Mouse (Mus musculus): ENCODE measurements at regions not wholly inside any gene's neighbourhood (a gene's known extent, or its start where the extent isn't known, plus 50 kb on each side); places are given as distances from the start of the nearest gene placed in this dataset.
A peak's percentile ranks its signal among the peaks of the same experiment; 100 is the strongest.
"Not testable (repeated sequence)": the region's sequence is repeated elsewhere in the genome, so short reads cannot be mapped to it uniquely, and the experiment has no call there.

GRCm38 (mm10) chr1:154024301-154024700 lies 124.3 kb upstream of the Teddm2 start:
- peak; percentile 19 for DNase-seq

GRCm38 (mm10) chr1:154027303-154027702 lies 127.3 kb upstream of the Teddm2 start:
- peak; percentile 95 for DNase-seq

GRCm38 (mm10) chr1:154029826-154030225 lies 129.8 kb upstream of the Teddm2 start:
- DNase-seq = no peak

DNA sequence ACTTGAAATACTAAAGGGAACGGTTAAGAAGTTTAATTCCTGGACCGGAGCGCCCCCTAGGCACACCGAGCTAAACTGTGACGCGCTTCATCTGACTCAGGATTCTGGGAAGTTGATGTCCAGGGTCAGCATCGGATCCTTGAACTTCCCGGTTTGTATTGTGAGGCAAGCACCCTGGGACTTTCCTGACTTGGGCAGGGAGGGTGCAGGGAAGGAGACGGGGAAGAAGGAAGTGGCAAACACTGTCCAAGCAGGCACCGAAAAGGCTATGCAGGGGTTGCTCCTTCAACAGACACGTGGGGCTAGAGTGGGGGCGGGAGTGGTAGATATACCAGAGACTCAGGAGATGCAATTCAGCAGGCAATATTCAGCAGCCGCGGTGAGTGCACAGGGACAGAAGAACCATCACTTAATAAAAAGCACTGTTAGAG lies 132.7 kb upstream of the Teddm2 start:
- DNase-seq = peak; percentile 98

GRCm38 (mm10) chr1:154033958-154034606 lies 134.1 kb upstream of the Teddm2 start:
- DNase-seq = peak; percentile 98

GRCm38 (mm10) chr1:154036729-154037270 lies 136.8 kb upstream of the Teddm2 start:
- DNase-seq = peak; percentile 71

DNA sequence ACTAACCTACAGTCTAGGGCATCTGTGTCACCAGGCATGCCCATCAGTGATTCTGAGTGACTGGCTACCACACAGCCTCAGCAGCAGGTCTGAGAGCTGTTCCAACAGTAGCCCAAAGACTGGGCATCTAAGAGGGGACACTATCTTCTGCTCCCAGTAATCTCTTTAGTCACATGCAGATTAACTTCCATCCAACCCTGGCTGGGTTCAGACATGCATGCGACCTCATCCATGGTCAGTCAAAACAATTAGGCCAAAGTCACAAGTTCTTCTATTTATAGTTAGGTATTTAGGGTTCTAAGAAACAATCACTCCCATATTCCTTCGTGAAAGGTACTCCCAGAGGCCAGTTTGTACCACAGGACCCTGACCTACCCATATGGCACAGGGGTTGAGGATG lies 138.2 kb upstream of the Teddm2 start:
- DNase-seq = peak; percentile 94

DNA sequence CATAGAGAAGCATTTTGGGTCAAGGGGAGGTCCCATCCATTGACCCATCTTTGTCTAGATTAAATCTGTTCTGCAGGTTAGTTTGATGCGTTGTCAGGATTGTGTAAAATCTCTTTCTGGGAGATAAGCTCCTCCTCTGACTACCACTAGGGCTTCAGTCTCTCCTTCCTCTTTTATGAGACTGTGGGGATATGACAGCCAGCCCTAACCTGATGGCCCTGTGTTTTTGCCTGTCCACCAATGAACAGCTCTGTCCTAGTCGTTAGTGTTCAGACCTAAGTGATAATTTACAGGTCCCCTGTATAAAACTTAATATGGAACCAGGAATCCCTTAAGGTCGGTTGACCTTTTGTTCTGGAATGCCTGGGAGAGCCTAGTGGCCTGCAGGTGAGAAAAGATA lies 140.9 kb upstream of the Teddm2 start:
- peak; percentile 39 for DNase-seq

- DNase-seq = peak; percentile 69
These were observed 142.9 kb upstream of the Teddm2 start for GRCm38 (mm10) chr1:154042956-154043355.

DNA sequence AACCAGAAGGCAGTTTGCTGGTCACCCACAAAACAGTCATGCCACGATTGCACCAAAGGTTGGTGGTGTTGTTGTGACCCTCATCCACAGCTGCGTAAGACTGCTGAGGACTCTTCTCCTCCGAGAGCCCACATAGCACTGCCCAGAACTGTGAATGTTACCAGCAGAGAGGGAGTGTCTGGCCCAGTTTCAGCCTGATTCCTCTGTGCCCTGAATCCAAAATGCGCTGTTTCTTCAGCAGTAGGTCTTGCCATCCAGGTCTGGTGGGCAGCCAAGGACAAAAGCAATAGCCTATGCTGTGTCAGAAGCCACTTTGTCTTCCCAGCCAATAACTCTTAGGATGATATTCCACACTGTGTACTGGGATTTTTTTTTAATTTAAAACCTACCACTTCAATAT lies 144.7 kb upstream of the Teddm2 start:
- peak; percentile 80 for DNase-seq

DNA sequence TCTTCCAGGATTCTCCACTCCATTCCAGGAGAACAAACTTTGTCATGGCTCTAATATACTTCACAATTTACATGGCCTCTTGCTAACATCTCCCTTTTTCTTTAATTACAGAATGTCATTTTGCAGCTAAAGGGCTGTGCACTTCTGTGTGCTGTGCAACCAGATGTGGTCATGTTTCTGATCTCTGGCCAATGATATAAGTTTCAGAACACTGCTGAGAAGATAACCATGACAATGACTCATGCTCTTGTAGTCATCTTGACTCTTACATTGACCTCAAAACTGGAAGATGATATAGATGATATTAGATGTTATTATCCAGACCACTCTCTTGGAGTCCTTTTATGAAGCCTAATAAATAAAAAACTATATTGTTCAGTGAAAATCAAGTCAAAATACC lies 145.9 kb upstream of the Teddm2 start:
- no peak for DNase-seq

DNA sequence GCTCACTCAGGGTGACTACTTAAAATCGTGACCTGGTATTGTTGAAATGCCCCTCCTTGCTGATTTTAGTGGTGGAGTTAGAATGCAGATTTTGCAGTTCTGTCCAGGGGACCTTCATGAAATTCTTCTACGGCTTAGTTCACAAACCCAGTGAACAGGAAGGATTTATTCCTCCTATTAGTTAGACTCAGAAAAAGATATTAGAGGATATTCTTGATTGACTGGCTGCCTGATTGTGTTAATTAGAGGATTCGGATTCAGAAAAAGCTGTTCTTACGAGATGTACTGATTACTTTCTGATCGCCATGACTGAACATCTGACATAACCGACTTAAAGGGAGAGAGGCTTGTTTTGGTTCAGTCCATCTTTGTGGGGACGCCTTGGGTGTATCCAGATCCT lies 147.3 kb upstream of the Zfp648 start:
- DNase-seq = peak; percentile 33

DNA sequence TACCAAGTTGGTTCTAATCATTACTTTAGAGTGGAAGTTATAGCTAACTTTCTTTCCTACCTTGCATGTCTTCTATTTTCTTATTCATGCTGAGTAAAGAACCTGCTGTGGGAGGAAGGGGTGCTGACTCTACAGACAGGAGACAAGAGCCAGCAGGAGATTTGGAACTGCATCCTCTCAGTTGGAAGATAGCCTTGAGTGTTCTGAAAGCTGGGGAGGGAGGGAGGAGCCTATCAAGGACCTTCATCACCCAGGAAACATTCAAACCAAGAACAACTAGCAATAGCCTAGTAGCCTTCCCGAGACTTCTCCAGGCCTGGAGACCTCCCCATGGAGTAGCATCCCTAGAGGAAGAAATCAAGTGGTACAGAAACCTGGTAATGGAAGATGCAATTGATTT lies 146.1 kb upstream of the Zfp648 start:
- peak; percentile 94 for DNase-seq

DNA sequence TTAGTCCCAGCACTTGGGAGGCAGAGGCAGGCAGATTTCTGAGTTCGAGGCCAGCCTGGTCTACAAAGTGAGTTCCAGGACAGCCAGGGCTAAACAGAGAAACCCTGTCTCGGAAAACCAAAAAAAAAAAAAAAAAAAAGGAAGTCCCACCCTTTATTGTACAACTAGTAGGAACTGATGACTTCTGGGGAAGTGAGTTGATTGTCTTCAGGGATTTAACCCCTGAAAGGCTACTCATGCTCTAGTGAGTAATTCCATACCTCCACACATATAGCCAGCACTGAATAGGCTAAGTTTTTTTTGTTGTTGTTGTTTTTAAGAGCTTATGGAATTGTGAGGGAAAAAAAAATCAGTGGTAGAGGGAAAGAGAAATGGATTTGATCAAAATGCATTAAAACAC lies 139.6 kb upstream of the Zfp648 start:
- DNase-seq = not testable (repeated sequence)

GRCm38 (mm10) chr1:154061851-154062250 lies 139.1 kb upstream of the Zfp648 start:
- peak; percentile 66 for DNase-seq

DNA sequence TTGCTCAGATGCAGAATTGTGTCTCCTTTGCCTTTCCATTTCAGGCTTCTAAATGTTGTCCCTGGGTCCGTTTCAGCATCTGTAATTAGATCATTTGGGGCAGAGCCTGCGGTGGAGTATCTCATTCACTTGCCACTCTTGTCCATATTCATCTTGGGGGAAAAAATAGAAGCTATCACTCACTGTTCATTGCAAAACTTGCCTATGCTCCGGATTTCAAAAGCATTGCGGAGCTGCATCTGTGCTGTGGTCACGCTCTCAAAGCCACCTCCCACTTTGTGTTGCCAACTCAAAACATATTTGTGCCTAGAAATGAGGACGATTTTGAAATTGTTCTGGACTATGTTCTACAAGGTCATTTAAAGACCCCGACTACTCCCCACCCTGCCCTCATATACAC lies 138.3 kb upstream of the Zfp648 start:
- peak; percentile 93 for DNase-seq

DNA sequence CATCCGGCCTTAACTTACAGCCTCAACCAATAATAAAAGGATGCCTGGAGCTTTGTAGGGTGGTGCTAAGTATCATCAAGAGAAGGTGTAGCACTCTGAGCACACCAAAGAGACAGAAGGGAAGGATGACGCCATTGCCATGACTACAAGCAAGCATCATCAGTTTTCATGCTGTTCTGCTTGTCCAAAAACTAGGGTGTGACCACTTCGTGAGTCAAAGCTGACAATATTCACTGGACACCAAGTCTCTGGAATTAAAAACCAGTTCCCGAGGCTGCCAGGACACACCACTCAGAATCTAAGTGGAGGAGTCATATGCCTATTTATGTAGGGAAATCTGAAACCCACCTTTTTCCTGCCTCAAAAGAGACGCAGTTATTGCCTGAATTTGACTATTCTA lies 136.4 kb upstream of the Zfp648 start:
- peak; percentile 92 for DNase-seq

- DNase-seq = peak; percentile 99
These were observed 135.4 kb upstream of the Zfp648 start for GRCm38 (mm10) chr1:154065336-154066329.

DNA sequence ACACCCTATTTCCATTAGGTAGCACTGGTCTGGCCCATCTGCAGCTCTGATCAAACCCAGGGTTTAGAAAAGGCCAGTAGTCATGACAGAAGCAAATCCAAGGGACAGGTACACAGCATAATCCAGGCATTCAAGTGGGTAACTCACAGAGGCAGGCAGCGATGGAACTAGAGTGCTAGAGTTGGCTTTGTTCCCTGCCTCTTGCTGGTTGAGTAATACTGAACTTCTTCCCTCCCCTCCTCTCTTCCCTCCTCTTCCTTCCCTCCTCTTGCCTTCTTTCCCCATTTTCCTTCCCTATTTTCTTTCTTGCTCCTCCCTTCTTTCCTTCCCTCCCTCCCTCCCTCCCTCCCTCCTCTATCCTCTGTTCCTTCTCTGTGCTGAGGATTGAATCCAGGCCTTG lies 133.1 kb upstream of the Zfp648 start:
- DNase-seq = peak; percentile 29

DNA sequence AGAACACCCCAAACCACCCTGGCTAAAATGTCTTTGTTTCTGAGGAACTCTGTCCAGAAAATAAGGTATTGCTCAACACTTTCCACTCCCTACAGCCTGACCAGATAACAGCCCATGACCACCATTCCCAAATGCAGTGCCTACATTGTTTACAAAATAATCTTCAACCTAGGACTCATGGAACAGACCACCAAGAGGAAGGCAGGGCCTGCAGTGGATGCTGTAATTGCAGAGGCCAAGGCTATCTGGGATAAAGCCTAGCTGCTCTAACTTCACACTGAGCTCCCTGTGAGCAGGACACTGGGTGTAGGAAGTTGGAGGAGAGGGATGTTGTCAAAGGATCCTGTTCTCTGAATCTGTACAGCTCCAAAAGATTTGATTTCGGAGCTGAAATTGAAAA lies 126.7 kb upstream of the Zfp648 start:
- DNase-seq = peak; percentile 93

DNA sequence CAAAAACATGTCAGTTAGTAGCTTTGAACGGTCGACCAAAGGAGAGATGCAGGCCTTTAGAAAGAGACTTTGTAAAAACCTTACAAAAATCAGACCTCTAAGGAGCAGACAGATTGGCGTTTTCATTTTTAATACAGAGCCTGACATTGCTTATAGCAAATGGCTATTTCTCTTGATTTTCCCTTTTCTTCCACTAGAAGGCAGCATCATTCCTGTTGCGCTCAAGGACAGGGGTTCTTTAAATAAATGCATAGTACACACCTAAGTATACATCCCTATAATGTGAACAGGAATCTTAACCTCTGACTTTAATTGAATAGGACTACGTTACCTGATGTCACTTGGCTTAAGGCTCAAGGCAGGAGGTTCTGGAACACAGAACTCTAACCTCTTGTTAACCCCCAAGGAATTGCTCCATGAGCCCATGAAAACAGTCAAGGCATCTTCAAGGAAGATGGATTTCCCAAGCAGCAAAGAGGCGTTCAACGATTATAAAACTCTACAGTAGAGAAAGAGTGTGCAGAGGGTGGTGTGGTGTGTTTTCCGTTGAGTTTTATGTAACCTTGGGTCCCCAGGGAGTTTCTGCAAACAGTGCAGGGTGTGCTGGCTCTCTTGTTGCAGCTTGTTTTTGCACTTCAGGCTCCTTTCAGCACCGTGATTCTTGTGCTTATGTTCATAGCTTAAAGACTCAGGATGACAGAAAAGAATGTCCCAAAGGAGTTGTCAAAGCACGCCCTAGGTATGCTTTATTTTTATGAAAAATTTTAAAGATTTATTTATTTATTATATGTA lies 124.1 kb upstream of the Zfp648 start:
- peak; percentile 97 for DNase-seq

GRCm38 (mm10) chr1:154080505-154081380 lies 120.2 kb upstream of the Zfp648 start:
- DNase-seq = peak; percentile 92
